Mouse (Mus musculus) embryo, embryonic 10 days (tissue): Measurements from ENCODE around the gene Clmp.
"Not testable (repeated sequence)": the region's sequence is repeated elsewhere in the genome, so short reads cannot be mapped to it uniquely, and the experiment has no call there.

Experiments used
- DNase-seq: peaks from one replicate; pipeline ENCODE4 v3.0.0-alpha.2; 2015; ENCODE audit warnings: low spot score

Gene Clmp

GRCm38 (mm10) chr9:40801614-40802532, 116.1 kb downstream of the Clmp start:
- DNase-seq, result peak; percentile 59

- not testable (repeated sequence) for DNase-seq
Observed at GRCm38 (mm10) chr9:40802533-40802875, 116.7 kb downstream of the Clmp start.

- DNase-seq, result not testable (repeated sequence)
Observed at GRCm38 (mm10) chr9:40804576-40804975, 118.8 kb downstream of the Clmp start.

- DNase-seq, result peak; percentile 78
Observed at GRCm38 (mm10) chr9:40805263-40805662, 119.5 kb downstream of the Clmp start.

- DNase-seq, result peak; percentile 82
Observed at GRCm38 (mm10) chr9:40806440-40807288, 120.9 kb downstream of the Clmp start.

GRCm38 (mm10) chr9:40807289-40807920, 121.6 kb downstream of the Clmp start:
- peak; percentile 59 for DNase-seq

- DNase-seq, result peak; percentile 31
Observed at GRCm38 (mm10) chr9:40808061-40808906, 122.5 kb downstream of the Clmp start.

GRCm38 (mm10) chr9:40808907-40809280, 123.1 kb downstream of the Clmp start:
- DNase-seq, result no peak

- peak; percentile 45 for DNase-seq
Observed at GRCm38 (mm10) chr9:40811860-40812259, 126.1 kb downstream of the Clmp start.

GRCm38 (mm10) chr9:40814060-40814459, 128.3 kb downstream of the Clmp start:
- DNase-seq, result no peak

- DNase-seq, result no peak
Observed at GRCm38 (mm10) chr9:40817325-40818028, 131.7 kb downstream of the Clmp start.

- peak; percentile 15 for DNase-seq
Observed at GRCm38 (mm10) chr9:40825601-40826000, 139.8 kb downstream of the Clmp start.

GRCm38 (mm10) chr9:40827366-40827765, 141.6 kb downstream of the Clmp start:
- no peak for DNase-seq

- peak; percentile 86 for DNase-seq
Observed at GRCm38 (mm10) chr9:40834569-40834968, 148.8 kb downstream of the Clmp start.
